Mouse (Mus musculus) urinary bladder, postnatal 14 days (tissue): ENCODE results near the gene Atp5k.

Experiments
- DNase-seq: peaks from one replicate; pipeline ENCODE4 v3.0.0; 2021; ENCODE audit warnings: low spot score

Atp5k gene

GRCm38 (mm10) chr5:108433804-108434587, at the start of gene Atp5k:
TSS of gene Atp5k (minus strand) at chr5:108434448.
- peak; percentile 95 for DNase-seq

GRCm38 (mm10) chr5:108483006-108483405, 48.8 kb upstream of the Atp5k start:
- DNase-seq: no peak

- DNase-seq: no peak
Measured at GRCm38 (mm10) chr5:108475977-108476376, 41.7 kb upstream of the Atp5k start.

GRCm38 (mm10) chr5:108473737-108474136, 39.5 kb upstream of the Atp5k start:
- no peak for DNase-seq

- DNase-seq: no peak
Measured at GRCm38 (mm10) chr5:108469617-108470016, 35.4 kb upstream of the Atp5k start.

GRCm38 (mm10) chr5:108466647-108467046, 32.4 kb upstream of the Atp5k start:
- no peak for DNase-seq

GRCm38 (mm10) chr5:108465131-108465891, 31.1 kb upstream of the Atp5k start:
- DNase-seq: no peak

- no peak for DNase-seq
Measured at GRCm38 (mm10) chr5:108462446-108462845, 28.2 kb upstream of the Atp5k start.

GRCm38 (mm10) chr5:108461082-108462065, 27.1 kb upstream of the Atp5k start, which contains the start of gene Pcgf3:
TSS of gene Pcgf3 (plus strand) at chr5:108461232.
- peak; percentile 98 for DNase-seq

- no peak for DNase-seq
Measured at GRCm38 (mm10) chr5:108460461-108460860, 26.2 kb upstream of the Atp5k start.

GRCm38 (mm10) chr5:108458706-108459105, 24.5 kb upstream of the Atp5k start:
- DNase-seq: no peak

GRCm38 (mm10) chr5:108454094-108454493, 19.8 kb upstream of the Atp5k start:
- DNase-seq: no peak

GRCm38 (mm10) chr5:108452422-108452821, 18.2 kb upstream of the Atp5k start:
- no peak for DNase-seq

GRCm38 (mm10) chr5:108451611-108452010, 17.4 kb upstream of the Atp5k start:
- DNase-seq: no peak

- DNase-seq: no peak
Measured at GRCm38 (mm10) chr5:108450837-108451540, 16.7 kb upstream of the Atp5k start.

- peak; percentile 82 for DNase-seq
Measured at GRCm38 (mm10) chr5:108448785-108449668, 14.8 kb upstream of the Atp5k start, which contains the start of gene Mfsd7a. TSS of gene Mfsd7a (minus strand) at chr5:108448891.

- no peak for DNase-seq
Measured at GRCm38 (mm10) chr5:108447857-108448256, 13.6 kb upstream of the Atp5k start.

GRCm38 (mm10) chr5:108446973-108447372, 12.7 kb upstream of the Atp5k start:
- no peak for DNase-seq

- no peak for DNase-seq
Measured at GRCm38 (mm10) chr5:108436101-108436500, 1.9 kb upstream of the Atp5k start.

GRCm38 (mm10) chr5:108431196-108431595, 3.1 kb downstream of the Atp5k start:
- no peak for DNase-seq
